20 mouse cellular contexts compared by ENCODE assay signal in the genomic region with DNA sequence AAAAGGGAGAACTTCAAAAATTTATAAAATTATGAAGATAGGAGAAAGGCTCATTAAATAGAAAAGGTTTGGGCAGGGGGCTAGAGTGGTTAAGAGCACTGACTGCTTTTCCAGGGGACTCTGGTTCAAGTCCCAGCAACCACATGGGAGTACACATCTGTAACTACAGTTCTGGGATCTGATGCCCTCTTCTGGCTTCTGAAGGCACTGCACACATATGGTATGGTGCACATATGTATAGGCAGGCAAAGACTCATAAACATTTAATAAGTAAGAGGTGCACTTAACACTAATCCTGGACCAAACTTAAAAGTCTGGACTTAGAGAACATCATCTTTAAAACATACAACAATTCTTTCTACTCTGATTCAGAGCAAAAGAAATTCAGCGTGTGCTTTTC. TPM values are rescaled to one million over a fixed set of nuclear protein-coding genes. Genes with fewer than 3 reads are reported as not detected.
DNase-seq lines count a peak whose midpoint lies in the region; ATAC-seq and TF ChIP-seq lines count a peak whose summit lies in the region.
"Had no signal": no experiment of that assay in that cellular context is flagged by ENCODE, and none has a peak within 500 bp of the region (broad histone marks: within the 10 kb centered on the region; RNA-seq: fewer than 3 reads in every experiment).

No protein-coding gene starts in this region.

- intact Hi-C loops in left cerebral cortex, postnatal 14 days (cut with DNase I) = no loop called here

- no peak overlapping the region for H3K27ac ChIP-seq in hindbrain, postnatal 0 days
- H3K27ac ChIP-seq in hindbrain, embryonic 12.5 days = no peak overlapping the region
- H3K27ac ChIP-seq in liver, postnatal 0 days (ENCODE audit: low read depth) = no peak overlapping the region
- H3K27ac ChIP-seq in liver, embryonic 12.5 days = no peak overlapping the region
- H3K27ac ChIP-seq: forebrain, embryonic 12.5 days; heart, embryonic 10.5 days; hindbrain, embryonic 10.5 days; limb, embryonic 13.5 days; liver, embryonic 15.5 days; midbrain, embryonic 12.5 days; stomach, embryonic 15.5 days had no signal

- 0 out of 2 replicates have a peak, but pooled peaks cover under 1% of the 10 kb centered on the region for H3K4me1 ChIP-seq in hindbrain, postnatal 0 days (ENCODE audit: insufficient read depth, low read length)
- H3K4me1 ChIP-seq in hindbrain, embryonic 12.5 days = no peaks in the 10 kb centered on the region
- H3K4me1 ChIP-seq in liver, postnatal 0 days (ENCODE audit: insufficient read depth) = no peaks in the 10 kb centered on the region
- no peaks in the 10 kb centered on the region for H3K4me1 ChIP-seq in liver, embryonic 12.5 days
- H3K4me1 ChIP-seq in E14TG2a.4 (replicated peaks; ENCODE audit: low read depth, low read length) = peaks cover 19% of the 10 kb centered on the region
- H3K4me1 ChIP-seq: forebrain, embryonic 12.5 days; hindbrain, embryonic 10.5 days; limb, embryonic 13.5 days; liver, embryonic 15.5 days; midbrain, embryonic 12.5 days; stomach, embryonic 15.5 days had no signal

- H3K9me3 ChIP-seq in hindbrain, postnatal 0 days (ENCODE audit: low read length) = no peaks in the 10 kb centered on the region
- H3K9me3 ChIP-seq in hindbrain, embryonic 12.5 days (replicated peaks) = no peaks in the 10 kb centered on the region; the same call in 1 of the 2 replicates
- no peaks in the 10 kb centered on the region for H3K9me3 ChIP-seq in liver, postnatal 0 days (ENCODE audit: low read length)
- H3K9me3 ChIP-seq in liver, embryonic 12.5 days (replicated peaks) = no peaks in the 10 kb centered on the region
- H3K9me3 ChIP-seq in E14TG2a.4 (ENCODE audit: low read length) = no peaks in the 10 kb centered on the region
- H3K9me3 ChIP-seq: forebrain, embryonic 12.5 days; heart, embryonic 10.5 days; hindbrain, embryonic 10.5 days; limb, embryonic 13.5 days; liver, embryonic 15.5 days; midbrain, embryonic 12.5 days; stomach, embryonic 15.5 days had no signal

- 95% methylated on average over 1 of the region's 1 CpGs for WGBS in hindbrain, postnatal 0 days
- 95% methylated on average over 1 of the region's 1 CpGs for WGBS in hindbrain, embryonic 12.5 days
- 97% methylated on average over 1 of the region's 1 CpGs for WGBS in liver, postnatal 0 days (ENCODE audit: insufficient replicate concordance)
- 94% methylated on average over 1 of the region's 1 CpGs for WGBS in liver, embryonic 12.5 days (ENCODE audit: insufficient replicate concordance)

- no peak overlapping the region for H3K4me2 ChIP-seq in hindbrain, postnatal 0 days (ENCODE audit: low read depth, low read length)
- no peak overlapping the region for H3K4me2 ChIP-seq in hindbrain, embryonic 12.5 days (replicated peaks)
- H3K4me2 ChIP-seq in liver, postnatal 0 days (ENCODE audit: low read depth, low read length) = no peak overlapping the region
- no peak overlapping the region for H3K4me2 ChIP-seq in liver, embryonic 12.5 days
- H3K4me2 ChIP-seq: forebrain, embryonic 12.5 days; limb, embryonic 13.5 days; liver, embryonic 15.5 days; midbrain, embryonic 12.5 days; stomach, embryonic 15.5 days had no signal

- ATAC-seq in hindbrain, postnatal 0 days = no peak
- ATAC-seq in hindbrain, embryonic 12.5 days (ENCODE audit: low FRiP score) = no peak
- no peak for ATAC-seq in liver, postnatal 0 days
- no peak for ATAC-seq in liver, embryonic 12.5 days
- ATAC-seq: lung, postnatal 0 days had no signal

- peak; percentile 46 for TF ChIP-seq CTCF in hindbrain, postnatal 0 days (IDR thresholded peaks at IDR 0.05; ENCODE audit: low read depth)
- TF ChIP-seq CTCF in liver, postnatal 0 days (IDR thresholded peaks at IDR 0.05; ENCODE audit: low read depth) = peak; percentile 6; the same call in 1 of the 2 replicates
- peak; percentile 61 for TF ChIP-seq CTCF in E14TG2a.4 (conservative IDR thresholded peaks at IDR 0.05; ENCODE audit: low read length)

- H3K4me3 ChIP-seq in hindbrain, postnatal 0 days (ENCODE audit: low read length) = no peak overlapping the region
- H3K4me3 ChIP-seq in hindbrain, embryonic 12.5 days = no peak overlapping the region
- no peak overlapping the region for H3K4me3 ChIP-seq in liver, postnatal 0 days (ENCODE audit: low read depth, low read length)
- no peak overlapping the region for H3K4me3 ChIP-seq in liver, embryonic 12.5 days
- no peak overlapping the region for H3K4me3 ChIP-seq in E14TG2a.4 (replicated peaks; ENCODE audit: low read length)
- H3K4me3 ChIP-seq: forebrain, embryonic 12.5 days; heart, embryonic 10.5 days; hindbrain, embryonic 10.5 days; limb, embryonic 13.5 days; liver, embryonic 15.5 days; midbrain, embryonic 12.5 days; stomach, embryonic 15.5 days had no signal

- H3K36me3 ChIP-seq in hindbrain, postnatal 0 days (ENCODE audit: insufficient read depth, low read length) = 0 out of 2 replicates have a peak, but pooled peaks cover 9% of the 10 kb centered on the region
- H3K36me3 ChIP-seq in hindbrain, embryonic 12.5 days = peaks cover 46% of the 10 kb centered on the region
- H3K36me3 ChIP-seq in liver, postnatal 0 days (replicated peaks; ENCODE audit: insufficient read depth, low read length) = no peaks in the 10 kb centered on the region; the same call in 1 of the 2 replicates
- peaks cover 18% of the 10 kb centered on the region for H3K36me3 ChIP-seq in liver, embryonic 12.5 days
- H3K36me3 ChIP-seq in E14TG2a.4 (ENCODE audit: insufficient read depth, low read length) = peaks cover 20% of the 10 kb centered on the region
- H3K36me3 ChIP-seq: liver, embryonic 15.5 days; stomach, embryonic 15.5 days had no signal

- no peak for DNase-seq in hindbrain, postnatal 0 days (ENCODE audit: low spot score)
- DNase-seq in liver, postnatal 0 days = no peak
- peak; percentile 55 for DNase-seq in ZHBTc4 (ENCODE audit: low read depth, low spot score)
- DNase-seq in left cerebral cortex, postnatal 14 days (ENCODE audit: low spot score in 2 of 2) = no peak
- DNase-seq: cerebellum, adult 11 months; cerebellum, adult 9-11 months; kidney, adult 18-20 months; kidney, postnatal 10 days; thymus, adult 2 months had no signal

- TF ChIP-seq EP300 in liver, postnatal 0 days (IDR thresholded peaks at IDR 0.05; ENCODE audit: low read depth) = no peak

- H3K9ac ChIP-seq in hindbrain, postnatal 0 days (replicated peaks; ENCODE audit: low read length) = no peak overlapping the region
- no peak overlapping the region for H3K9ac ChIP-seq in hindbrain, embryonic 12.5 days
- no peak overlapping the region for H3K9ac ChIP-seq in liver, postnatal 0 days (replicated peaks)
- no peak overlapping the region for H3K9ac ChIP-seq in liver, embryonic 12.5 days
- H3K9ac ChIP-seq: forebrain, embryonic 12.5 days; limb, embryonic 13.5 days; liver, embryonic 15.5 days; midbrain, embryonic 12.5 days; stomach, embryonic 15.5 days had no signal

- no peaks in the 10 kb centered on the region for H3K27me3 ChIP-seq in hindbrain, postnatal 0 days (ENCODE audit: insufficient read depth, low read length)
- H3K27me3 ChIP-seq in hindbrain, embryonic 12.5 days = no peaks in the 10 kb centered on the region
- H3K27me3 ChIP-seq in liver, postnatal 0 days (ENCODE audit: insufficient read depth, low read length) = no peaks in the 10 kb centered on the region
- no peaks in the 10 kb centered on the region for H3K27me3 ChIP-seq in liver, embryonic 12.5 days (replicated peaks)
- H3K27me3 ChIP-seq in E14TG2a.4 (ENCODE audit: insufficient read depth, low read length) = no peaks in the 10 kb centered on the region
- H3K27me3 ChIP-seq: forebrain, embryonic 12.5 days; limb, embryonic 13.5 days; liver, embryonic 15.5 days; midbrain, embryonic 12.5 days; stomach, embryonic 15.5 days had no signal

RNA-seq across cellular contexts. Expression of a gene that starts 50.8 kb away (rescaled TPM):
- total RNA-seq in hindbrain, postnatal 0 days (2014; rRNA removed) = 33.7 and 35.4 TPM in 2 replicates
- polyA plus RNA-seq in hindbrain, postnatal 0 days (2015; fragmentation: Nextera tagmentation; extraction: Ambion mirVana) = 250 and 264 TPM in 2 replicates
- polyA plus RNA-seq in hindbrain, embryonic 12.5 days (2016; fragmentation: Nextera tagmentation; extraction: Ambion mirVana) = 257 and 263 TPM in 2 replicates
- 162 and 163 TPM in 2 replicates for polyA plus RNA-seq in liver, postnatal 0 days (2015; fragmentation: Nextera tagmentation; extraction: Ambion mirVana)
- 193 and 197 TPM in 2 replicates for polyA plus RNA-seq in liver, embryonic 12.5 days (2016; fragmentation: Nextera tagmentation; extraction: Ambion mirVana)
- 10 to 100 TPM; 88.7 to 89.2 TPM for total RNA-seq in left cerebral cortex, postnatal 14 days (2021)

RNA-seq across cellular contexts. Expression of a gene that starts 56.2 kb away (rescaled TPM):
- total RNA-seq in hindbrain, postnatal 0 days (2014; rRNA removed) = 23.3 and 36.9 TPM in 2 replicates
- polyA plus RNA-seq in hindbrain, postnatal 0 days (2015; fragmentation: Nextera tagmentation; extraction: Ambion mirVana) = 32.1 and 43.7 TPM in 2 replicates
- polyA plus RNA-seq in hindbrain, embryonic 12.5 days (2016; fragmentation: Nextera tagmentation; extraction: Ambion mirVana) = 38.9 and 40.8 TPM in 2 replicates
- polyA plus RNA-seq in liver, postnatal 0 days (2015; fragmentation: Nextera tagmentation; extraction: Ambion mirVana) = 6.0 and 8.1 TPM in 2 replicates
- 9.0 and 12.5 TPM in 2 replicates for polyA plus RNA-seq in liver, embryonic 12.5 days (2016; fragmentation: Nextera tagmentation; extraction: Ambion mirVana)
- total RNA-seq in left cerebral cortex, postnatal 14 days (2021) = 10 to 100 TPM; 58.7 to 61.6 TPM

Comparison
In these comparisons a context has a peak if more than half of its experiments do, and no peak if none do; other contexts are left out.
1. CTCF ChIP-seq: peak in every context shown above with its lines; median percentile 61 in E14TG2a.4; 46 in hindbrain, postnatal 0 days; 6 in liver, postnatal 0 days.